Mouse (Mus musculus) cerebellum, adult 11-12 months (tissue): Measurements from ENCODE around the gene Ascl5.

Source experiments
- DNase-seq: peaks from one replicate; pipeline ENCODE4 v3.0.0; 2022

Gene Ascl5

DNA sequence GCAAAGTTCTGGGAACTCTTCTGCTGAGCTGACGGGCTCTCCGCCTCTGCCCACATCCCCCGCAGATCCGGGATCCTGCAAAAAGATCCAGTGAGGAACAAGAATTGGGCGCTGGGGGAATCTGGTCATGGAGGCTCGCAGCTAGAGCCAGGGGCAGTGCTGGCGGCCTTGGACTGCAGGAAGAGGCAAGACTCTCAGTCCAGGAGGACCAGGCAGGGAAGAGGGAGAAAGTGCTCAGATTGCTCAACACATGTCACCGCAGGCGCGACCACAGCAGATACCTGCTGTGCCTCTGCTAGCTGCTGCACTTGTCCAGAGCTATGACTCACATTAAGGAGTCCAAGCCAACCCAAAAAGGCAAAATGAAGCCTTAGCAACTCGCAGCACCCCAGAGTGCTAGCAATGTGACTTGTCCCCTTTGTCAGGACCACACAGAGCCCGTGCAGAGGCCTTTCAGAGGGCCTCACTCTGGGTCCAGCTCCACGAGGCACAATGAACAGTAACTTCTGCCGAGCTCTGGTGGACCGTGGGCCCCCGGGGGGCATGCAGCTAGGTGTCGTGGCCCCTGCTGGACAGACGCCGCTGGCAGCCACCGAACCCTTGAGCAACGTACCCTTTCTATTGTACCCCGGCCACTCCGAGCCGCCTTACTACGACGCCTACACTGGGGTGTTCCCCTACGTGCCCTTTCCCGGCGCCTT lies at the start of gene Ascl5:
TSS of gene Ascl5 (plus strand) at position 493 of the 701 bp plus-strand sequence.
- no peak for DNase-seq

DNA sequence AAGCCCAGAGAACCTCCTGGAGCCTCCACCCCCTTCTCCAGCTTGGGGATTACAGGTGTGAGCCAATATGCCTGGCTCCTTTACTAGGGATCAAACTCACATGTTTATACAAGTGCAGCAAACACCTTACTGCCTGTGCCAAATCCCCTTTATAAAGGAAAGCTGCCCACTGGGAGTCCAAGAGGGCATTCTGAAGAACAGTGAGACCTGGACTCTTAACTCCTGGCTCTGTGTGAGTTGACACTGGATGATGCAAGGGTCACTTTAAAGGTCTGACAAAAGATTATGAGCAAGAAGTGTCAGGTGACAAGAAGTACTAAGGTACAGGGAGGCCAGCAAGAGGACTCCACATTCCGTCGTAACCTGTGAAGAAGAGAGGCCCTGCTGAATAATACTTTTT lies 49.2 kb upstream of the Ascl5 start:
- no peak for DNase-seq

DNA sequence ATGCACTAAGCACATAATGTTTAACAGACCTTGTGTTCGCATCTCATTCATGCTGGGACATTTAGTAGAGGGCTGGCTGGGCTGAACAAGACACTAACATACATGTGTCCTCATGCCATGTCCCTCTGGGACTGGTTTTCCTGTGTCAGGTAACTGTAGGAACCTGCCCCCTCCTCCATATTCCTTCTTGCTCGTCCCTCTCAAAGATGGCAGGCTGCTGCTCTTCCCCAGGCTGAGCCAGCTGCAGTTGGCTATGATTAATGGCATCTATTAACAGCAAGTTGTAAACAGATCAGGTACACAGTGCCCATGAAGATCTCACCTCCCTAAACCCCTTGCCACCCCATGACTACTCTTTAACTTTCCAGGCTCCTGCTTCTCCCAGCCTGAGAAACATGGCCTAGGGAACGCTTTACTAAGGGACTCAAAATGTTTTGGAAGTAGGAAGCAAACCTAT lies 44.3 kb upstream of the Ascl5 start, which contains the start of gene Igfn1:
TSS of gene Igfn1 (minus strand) at position 51 of the 457 bp plus-strand sequence.
- no peak for DNase-seq

DNA sequence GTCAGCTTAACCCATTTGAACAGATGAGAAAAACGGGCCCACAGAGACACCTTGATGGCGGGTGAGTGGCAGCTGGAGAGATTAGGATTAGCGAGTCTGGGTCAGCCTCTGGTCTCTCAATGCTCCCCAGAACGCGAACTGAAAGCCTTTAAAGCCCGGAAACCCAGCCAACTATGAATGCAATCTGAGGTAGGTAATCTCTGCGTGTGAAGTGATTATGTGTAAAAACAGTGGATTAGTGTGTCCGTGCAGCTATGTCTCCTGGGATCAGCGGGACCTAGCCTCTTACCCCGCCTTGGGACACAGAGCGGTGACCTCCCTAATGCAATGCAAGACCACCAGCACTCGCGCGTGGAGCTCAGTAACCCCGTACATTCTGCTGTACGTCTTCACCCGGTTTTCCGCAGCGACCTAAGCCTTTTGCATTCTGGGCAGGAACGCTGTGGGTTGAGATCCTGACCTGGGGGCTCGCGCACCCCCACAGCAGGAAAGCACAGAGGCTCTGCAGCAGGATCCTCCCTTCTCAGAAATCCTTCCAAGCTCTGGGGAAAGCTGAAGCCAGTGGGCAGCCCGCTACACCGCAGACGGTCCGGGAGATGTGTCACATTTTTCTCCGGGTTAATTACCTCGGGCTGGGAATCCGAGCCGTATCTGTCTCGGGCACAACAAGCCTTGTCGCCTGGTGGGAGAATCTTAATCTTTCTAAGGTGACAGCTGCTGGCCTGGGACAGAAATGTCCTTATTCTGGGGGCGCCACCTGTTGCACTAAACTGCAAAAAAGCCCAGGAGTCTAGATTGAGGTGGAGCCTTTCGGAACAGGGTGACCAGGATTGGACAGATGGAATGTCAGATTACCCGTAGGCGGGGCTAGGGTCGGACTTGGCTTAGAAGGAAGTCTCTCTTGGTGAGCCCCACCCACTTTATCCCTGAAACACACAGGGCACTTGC lies 43.1 kb upstream of the Ascl5 start, which contains the start of gene Tmem9:
TSS of gene Tmem9 (plus strand) at position 940 of the 948 bp plus-strand sequence.
- DNase-seq, result no peak

DNA sequence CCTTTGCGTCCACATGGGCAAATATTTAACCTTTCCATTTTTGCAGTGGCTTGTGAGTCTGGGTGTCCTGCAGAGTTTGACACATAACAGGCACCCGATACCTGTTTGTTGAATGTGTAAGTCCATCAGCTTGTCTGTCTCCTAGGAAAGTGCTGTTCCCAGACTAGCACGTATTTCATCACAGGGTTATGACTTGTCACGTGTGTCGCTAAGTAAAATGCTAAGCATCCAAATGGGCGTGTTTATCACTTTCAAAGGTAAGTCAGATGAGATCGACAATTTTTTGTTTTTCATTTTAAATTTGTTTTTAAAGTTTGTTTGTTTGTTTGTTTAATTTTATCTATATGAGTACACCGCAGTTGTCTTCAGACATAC lies 42.5 kb upstream of the Ascl5 start:
- no peak for DNase-seq

DNA sequence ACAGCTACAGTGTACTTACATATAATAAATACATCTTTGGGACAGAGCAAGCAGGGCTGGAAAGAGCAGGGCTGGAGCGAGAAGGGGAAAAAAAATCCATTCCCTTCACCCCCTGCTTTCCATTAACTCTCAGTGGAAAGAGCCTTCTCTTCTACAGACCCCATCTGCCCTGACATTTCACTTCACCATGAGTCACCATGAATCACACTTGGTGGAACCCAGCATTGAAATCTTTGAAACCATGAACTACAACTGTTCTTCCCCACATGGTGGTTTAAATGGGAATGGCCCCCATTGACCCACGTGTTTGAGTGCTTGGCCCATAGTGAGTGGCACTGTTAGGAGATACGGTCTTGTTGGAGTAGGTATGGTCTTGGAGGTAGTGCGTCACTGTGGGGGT lies 40.4 kb upstream of the Ascl5 start:
- no peak for DNase-seq

DNA sequence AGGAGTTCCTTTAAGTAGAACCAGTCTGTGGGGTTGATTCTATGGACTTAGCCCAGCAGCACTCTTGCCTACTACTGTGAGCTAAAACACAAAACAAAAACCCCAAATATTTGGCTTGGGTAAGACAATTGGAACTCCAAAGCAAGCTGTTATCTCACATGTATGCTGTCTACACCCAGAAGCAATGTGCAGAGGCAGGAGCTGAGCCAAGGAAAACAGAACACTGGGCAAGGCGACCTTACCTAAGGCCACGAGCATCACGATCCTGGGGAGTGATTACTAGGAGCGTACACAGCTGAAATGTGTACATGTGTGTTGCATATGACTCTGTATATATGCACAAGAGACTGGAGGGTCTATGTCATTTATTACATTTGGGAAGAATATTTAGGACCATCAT lies 37.1 kb upstream of the Ascl5 start:
- no peak for DNase-seq

DNA sequence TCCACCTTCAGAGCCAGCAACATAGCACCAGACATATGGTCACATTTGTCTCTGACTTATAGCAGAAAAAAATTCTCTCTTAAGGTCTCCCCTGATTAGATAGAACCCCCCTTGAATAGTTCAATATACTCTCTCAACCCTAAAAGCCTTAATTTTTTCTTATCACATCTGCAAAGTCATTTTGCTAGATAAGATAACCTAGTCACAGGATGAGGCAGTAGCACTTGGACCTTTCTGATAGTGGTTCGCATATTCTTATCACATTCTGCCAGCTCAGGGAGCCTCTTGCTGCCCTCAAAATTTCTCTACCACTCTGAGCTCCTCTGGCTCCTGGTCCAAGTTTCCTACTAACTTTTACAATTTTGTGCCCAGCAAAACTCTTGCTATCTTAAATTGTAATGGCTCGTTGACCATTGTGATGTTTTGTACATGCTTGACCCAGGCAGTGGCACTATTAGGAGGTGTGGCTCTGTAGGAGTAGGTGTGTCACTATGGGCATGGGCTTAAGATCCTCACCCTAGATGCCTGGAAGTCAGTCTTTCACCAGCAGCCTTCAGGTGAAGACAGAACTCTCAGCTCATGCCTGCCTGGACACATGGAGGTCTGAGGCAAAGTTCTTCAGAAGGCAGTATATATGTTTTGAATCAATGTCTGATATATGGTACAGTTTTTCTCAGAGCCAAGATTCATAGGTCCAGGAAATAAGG lies 35.7 kb upstream of the Ascl5 start:
- no peak for DNase-seq

DNA sequence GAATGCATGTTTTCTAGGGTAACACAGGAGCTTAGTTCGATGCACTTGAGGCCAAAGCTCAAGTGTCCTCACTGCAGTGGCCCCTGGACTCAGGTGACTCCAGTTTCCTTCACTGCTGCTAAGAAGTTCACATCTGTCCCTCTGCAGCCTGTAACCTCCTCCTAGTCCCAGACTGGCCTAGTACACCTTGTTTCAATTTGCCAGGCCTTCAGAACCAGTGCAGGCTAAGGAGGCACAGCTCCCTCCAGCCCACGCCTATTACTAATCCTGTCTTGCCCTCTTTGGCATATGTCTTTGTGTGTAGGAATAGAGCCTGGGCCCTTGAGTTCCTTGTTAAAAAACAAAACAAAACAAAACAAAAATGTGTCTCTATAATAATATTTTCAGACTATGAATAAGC lies 33.3 kb upstream of the Ascl5 start:
- DNase-seq, result peak; percentile 19

DNA sequence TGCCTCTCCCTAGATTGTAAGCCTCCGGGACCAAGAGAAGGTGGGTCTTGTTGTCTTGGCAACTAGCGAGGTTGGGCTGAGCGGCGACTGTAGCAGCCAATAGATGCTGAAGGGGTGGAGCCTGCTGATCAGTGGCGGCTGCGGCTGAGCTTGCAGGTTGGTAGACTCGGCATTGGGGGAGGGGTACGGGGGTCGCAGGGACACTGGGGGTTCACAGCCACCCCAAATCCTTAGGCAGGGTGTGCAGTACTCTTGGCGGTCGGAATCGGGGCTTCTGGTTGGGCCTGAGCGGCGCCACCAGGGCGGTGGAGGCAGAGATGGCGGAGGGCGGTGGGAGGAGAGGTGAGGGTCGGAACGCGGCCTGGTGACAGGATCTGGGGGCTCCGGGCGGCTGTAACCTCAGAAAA lies 32.7 kb upstream of the Ascl5 start:
- DNase-seq, result peak; percentile 94

DNA sequence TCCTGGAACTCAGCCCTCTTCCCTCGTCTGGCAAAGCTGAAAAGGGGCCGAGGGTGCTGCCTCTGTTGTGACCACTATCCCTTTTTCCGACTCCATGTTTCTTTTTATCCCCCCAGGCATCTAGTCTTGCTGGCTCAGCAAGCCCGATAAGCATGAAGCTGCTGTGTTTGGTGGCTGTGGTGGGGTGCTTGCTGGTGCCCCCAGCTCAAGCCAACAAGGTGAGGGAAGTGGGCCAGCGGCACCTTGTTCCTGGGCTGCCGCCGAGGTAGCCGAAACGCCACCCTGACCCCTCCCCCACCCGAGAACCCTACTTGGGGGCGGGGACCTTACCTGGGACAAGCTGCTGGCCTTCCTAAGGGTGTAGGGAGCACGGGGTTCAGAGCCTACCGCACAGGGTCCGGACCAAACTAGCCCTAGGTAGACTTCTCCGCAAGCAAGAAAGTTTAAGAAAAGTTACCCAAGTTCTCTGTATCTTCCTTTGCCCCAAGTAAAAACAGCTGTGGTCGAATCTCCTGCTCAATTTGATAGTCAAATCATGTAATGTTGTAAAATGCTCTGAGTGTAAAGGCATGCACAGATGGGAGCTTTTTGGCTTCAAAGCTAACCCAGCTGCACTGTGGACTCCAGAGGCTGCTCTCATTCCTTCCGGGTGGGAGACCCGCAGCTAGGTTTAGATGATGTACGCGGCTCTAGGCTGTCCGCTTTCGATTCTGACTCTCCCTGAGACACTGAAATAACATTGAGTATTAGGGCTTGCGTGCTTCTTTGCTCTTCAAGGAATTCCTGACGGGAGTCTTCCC lies 32.0 kb upstream of the Ascl5 start:
- DNase-seq, result peak; percentile 67

DNA sequence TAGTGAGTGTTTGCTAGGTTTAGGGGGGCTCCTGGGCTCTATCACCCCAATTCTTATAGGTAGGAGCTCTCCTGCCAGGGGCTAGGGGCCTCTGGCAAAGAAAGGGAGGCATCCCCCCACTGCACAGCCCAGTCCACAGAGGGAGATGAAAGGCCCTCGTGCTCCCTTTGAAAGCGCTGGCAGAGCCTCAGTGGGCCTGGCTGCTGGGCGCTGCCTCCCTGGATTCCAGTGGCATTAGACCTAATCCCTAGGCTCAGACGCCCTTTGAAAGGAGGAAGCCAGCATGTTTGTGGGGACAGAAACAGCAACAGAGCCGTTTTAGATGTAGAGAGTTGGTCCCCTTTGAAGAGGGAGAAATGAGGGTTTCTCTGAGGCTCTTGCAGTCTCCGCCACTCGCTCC lies 20.4 kb upstream of the Ascl5 start:
- DNase-seq, result no peak

DNA sequence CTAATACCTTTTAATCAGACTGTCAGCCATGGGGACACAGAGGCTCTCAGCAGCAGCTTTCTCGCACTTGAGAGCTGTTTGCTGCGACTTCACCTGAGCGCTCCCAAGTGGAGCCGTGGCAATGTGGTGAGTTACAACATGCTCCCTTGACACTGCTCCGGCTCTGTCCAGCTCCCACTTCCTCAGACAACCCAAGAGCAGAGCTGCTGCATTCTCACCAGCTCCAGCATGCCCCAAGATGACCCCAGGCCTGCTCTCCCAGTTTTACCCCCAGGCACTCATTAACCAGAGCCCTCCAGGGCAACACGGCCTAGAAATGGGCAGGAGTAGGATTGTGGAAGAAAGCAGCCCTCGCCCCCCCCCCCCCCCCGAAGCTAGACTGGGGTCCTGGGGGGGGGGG lies 18.9 kb upstream of the Ascl5 start:
- no peak for DNase-seq

DNA sequence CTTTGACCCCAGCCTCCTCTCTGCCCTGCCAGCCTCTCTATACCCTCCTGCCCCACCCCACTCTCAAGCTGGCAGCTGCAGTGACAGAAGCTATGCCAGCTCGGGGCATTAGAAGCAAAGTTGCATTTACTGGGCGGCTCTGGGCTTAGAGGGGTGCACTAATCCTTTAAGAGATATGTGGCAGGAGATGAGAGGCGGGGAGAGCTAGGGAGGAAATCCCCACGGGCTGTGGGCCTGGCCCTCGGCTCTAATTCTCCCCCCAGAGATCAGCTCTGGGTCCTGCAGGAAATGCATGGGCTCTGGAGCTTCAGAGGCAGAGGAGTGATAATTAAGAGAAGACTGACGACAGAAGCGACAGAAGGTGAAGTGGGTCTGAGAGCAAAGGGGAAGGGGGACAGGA lies 17.6 kb upstream of the Ascl5 start:
- no peak for DNase-seq

DNA sequence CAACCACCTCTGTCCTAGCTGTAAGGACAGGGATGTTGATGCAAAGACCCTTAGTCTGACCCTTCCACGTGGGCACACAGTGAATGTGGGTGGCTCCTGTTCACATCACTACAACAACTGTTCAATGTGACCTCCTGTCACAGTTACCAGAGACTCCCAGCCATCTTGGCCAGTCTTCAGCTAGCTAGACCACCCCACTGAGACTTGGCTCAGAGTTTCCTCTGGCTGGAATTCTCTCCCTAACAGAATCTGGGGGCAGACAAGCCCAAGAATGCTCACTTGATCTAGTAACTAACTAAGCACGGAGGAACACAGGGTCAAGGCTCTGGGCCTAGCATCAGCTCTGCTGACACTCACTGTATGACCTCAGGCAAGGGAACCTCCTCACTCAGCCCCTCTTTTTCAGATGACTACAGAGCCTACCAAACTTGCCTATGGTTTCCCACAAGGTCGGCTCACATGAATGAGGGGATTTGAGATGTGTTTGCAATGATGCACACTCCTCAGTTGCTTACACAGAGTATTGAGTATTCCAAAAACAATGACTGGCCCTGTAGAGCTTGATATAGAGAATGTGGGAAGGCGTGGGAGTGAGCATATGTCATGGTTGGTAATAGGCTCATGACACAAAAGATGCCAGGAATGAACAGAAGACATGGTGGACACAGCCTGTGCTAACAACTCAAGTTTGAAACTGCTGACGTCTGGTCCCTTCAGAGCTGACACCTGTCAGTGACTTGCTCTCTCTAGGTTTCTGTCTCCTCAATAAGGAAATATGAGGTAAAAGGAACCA lies 11.7 kb upstream of the Ascl5 start:
- DNase-seq, result no peak

DNA sequence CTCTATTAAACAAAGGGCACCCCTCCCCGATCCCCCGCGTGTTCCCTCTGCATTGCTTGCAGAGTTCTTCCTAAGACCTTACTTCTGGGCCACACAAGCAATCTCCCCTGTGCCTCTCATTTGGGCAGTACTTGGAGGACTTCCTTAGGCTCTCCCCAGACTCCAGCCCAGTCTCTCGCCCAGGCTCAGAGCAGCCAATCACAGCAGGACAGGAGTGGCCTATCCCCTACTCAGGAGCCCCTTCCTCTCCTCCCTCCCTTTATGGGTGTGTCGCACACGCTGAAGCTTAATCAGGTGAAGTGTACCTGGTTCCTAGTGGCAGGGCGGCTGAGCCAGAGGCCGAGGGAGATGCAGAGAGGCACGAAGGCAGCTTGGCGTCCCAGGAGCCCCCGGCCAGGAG lies 10.2 kb upstream of the Ascl5 start:
- DNase-seq, result no peak

DNA sequence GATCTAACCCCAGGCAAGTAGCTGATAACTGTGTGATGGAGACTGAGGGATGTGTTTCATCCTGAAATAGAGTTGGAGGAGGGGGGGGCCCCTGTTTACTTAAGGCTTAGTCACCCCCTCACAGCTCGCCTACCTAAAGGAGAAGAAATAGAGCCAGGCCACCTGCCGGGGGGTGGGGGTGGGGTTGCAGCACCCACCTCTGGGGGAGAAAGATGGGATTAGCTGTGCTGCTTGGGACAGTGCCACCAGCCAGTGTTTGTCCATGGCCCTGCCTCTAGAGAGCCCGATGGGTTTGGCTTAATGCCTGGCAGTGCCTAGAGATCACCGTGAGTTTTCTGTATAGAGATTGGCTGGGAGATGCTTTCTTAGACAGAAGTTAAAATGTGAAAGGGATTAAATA lies 9.7 kb upstream of the Ascl5 start:
- no peak for DNase-seq

DNA sequence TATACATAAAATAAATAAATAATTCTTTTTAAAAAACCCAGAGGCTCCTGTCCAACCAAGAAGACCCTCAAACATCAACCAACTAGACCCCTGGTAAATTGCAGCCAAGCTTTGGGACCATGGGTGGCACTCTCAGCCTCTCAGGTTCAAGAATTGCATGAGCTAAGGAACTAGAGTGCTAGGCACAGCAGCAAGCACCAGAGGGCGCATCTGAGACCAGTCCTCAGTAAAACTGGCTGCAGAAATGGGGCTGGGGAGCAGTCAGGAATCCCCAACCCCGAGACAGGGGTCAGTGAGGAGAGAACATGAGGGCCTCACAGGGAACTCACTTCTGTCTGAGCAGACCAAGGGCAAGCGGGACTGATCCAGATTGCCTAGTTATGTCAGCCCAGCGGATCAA lies 4.8 kb upstream of the Ascl5 start:
- no peak for DNase-seq

DNA sequence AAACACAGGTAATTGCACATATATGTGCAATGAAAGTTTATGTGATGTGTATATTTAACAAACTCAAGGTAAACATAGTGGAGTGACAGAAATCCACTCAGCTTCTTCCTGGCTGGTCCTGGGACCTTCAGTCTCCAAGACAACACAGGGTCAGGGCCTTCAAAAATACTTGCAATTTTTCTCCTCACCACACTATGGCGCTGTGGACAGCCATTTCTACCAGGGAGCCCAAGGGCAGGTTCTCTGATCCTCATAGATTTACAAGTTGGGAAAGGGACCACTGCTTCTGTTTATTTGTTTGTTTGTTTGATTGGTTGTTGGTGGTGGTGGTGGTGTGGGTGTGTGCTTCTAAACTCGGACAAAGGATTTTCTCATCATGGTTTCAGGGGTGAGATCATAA lies 3.2 kb upstream of the Ascl5 start:
- DNase-seq, result no peak

DNA sequence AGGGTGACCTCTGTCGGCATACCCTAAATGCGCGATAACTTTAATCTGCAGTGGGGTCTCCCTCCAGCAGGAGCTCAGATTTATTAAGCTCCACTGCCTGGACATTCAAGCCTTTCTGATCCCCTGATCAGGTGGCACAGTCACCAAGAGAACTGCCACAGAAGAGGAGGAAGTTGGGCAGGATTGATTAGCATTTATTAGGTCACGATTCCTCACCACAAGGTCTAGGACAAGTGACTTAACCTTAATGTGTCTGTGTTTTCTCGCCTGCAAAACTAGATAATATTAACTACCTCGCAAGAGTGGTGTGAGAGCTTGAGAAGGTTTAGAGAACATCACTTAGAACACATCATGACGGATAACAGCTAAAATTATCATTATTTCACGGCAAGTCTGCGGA lies 2.7 kb upstream of the Ascl5 start:
- no peak for DNase-seq

DNA sequence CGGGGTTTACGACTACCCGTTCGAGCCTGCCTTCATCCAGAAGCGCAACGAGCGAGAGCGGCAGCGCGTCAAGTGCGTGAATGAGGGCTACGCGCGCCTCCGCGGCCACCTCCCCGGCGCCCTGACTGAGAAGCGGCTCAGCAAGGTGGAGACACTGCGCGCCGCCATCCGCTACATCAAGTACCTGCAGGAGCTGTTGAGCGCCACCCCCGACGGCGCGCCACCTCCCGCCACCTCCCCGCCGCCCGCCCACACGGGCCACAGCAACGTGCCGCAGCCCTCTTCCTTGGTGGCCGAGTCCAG lies 360 bp downstream of the Ascl5 start:
- no peak for DNase-seq

DNA sequence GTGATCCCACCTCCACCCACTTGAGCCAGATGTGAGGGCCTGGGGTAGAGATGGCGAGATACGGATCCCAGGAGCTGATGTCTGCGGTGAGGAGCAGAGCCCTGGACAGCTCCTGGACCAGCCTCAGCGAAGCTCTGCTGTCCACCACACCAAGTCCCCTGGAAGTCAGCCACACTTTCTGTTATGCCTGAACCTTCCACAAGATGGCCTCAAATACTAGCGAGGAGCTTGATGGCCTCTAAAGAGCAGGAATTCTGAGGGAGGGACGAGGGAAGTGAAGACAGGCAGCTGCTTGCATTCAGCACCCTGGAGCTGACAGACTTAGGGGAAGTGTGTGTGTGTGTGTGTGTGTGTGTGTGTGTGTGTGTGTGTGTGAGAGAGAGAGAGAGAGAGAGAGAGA lies 861 bp downstream of the Ascl5 start:
- peak; percentile 73 for DNase-seq
